Mouse (Mus musculus) frontal cortex, postnatal 14 days (tissue): ENCODE measurements around the gene Eif1b.

Experiments
- DNase-seq, 2 experiments: peaks; one replicate each; pipeline ENCODE4 v3.0.0; 2022; ENCODE audit warnings: low spot score in 2 of 2

Gene Eif1b

DNA sequence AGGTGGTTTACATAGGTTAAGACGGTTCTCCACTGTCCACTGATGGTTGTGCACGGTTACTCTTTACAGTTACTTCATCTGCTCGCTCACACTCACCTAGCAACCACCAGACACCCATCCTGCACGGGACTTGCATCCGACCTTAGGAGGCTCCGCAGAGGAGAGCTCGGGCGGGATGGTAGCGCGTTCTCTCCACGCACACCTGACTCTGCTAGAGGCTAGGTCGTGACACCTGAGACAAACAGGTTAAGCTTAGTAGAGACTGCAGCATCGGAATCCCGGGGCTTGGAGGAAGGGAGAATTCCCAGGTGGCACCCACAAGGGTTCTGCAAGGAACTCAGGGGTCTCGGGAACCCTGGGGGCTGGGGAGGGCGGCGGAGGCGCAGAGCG, at the start of gene Eif1b:
Gene Eif1b, plus strand, starts transcription at position 223 of the 390 bp plus-strand sequence.
- no peak for DNase-seq

DNA sequence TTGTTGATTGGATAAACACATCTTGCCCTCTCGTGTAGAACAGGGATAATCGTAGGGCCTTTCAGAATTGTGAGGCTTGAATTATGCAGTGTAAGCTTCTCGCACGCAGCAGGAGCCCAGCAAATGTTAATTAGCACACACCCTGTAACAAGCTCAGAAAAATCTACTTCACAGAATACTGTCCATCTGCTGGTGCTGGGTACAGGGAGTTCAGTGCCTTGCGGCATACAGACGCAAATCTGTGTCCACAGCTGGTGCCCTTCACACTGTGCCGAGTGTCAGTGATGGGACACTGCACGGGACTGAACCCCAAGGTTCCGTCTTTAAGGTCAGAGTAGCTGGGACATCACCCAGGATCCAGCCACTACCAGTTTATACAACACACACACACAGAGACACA, 47.4 kb upstream of the Eif1b start:
- DNase-seq = no peak

- no peak for DNase-seq
Observed at GRCm38 (mm10) chr9:120449696-120450329, 42.2 kb upstream of the Eif1b start.

- peak; percentile 42 to 49 for DNase-seq
Observed at GRCm38 (mm10) chr9:120455768-120456655, 36.0 kb upstream of the Eif1b start.

DNA sequence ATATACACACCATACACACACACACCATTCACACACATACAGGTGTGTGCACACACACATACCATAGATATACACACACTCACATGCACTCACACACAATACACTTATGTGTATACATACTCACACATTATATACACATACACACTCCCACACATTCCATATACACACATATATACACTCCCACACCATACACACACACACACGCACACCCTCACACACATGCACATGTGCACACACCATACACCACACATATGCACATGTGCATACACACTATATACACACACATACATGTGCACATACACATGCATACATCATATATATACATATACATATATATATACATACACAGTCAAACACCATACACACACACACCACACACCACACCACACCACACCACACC, 21.6 kb upstream of the Eif1b start:
- DNase-seq = no peak

GRCm38 (mm10) chr9:120481644-120482043, 10.4 kb upstream of the Eif1b start:
- no peak for DNase-seq

DNA sequence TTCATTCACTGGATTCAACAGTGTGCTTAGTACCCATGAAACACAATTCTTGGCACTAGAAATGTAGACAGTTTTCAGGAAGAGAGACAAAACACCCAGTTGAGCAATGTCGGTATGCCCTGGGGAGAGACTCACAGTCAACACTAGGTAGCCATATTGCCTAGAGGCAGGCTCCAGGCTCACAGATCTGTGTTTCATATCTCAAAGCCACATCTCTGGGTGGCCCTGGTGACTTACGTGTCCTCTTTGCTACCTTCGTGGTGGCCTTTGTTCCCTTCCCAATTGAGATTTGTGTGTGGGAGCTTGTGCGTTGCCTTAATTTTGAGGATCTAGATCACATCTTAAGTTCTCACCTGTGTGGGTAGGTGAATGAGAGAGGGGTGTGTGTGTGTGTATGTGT, 9.7 kb upstream of the Eif1b start:
- no peak for DNase-seq

DNA sequence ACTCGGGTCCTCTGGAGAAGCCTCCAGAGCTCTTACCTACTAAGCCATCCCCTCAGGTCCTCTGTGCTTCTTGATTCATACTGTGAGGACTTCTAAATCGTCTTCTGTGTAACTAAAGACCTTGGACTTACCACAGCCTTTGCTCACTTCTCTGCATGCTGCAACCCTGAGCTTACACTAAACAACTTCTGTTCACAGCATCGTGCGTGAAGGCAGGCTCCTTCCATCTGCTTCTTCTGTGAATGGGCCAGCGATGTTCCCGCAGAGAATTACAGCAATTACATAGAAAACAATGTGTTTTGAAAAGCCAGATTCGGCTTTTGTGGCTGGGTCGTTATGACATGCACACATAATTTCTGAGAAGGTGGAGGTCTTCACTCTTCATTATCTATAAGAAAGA, 8.9 kb upstream of the Eif1b start:
- no peak for DNase-seq

- DNase-seq = no peak
Observed at GRCm38 (mm10) chr9:120487076-120487475, 5.0 kb upstream of the Eif1b start.

DNA sequence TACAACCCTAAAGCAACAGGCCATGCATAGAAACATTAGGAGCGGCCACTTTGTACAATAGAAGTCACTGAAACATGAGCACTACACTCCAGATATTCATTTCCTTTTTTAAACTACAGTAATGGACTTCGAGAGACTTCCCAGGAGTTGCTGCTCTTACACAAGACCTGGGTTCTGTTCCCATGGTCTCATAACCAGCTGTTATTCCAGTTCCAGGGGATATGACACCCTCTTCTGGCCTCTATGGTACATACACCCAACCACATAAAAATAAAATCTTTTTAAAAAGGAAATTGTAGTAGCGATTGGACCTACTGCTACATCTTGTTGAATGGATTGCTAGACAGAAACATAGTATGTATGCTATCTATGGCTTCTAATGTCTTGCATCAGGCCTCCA, 523 bp upstream of the Eif1b start:
- no peak for DNase-seq

GRCm38 (mm10) chr9:120492400-120493351, 644 bp downstream of the Eif1b start:
- peak in 1 of 2 experiments; percentile 79 for DNase-seq

DNA sequence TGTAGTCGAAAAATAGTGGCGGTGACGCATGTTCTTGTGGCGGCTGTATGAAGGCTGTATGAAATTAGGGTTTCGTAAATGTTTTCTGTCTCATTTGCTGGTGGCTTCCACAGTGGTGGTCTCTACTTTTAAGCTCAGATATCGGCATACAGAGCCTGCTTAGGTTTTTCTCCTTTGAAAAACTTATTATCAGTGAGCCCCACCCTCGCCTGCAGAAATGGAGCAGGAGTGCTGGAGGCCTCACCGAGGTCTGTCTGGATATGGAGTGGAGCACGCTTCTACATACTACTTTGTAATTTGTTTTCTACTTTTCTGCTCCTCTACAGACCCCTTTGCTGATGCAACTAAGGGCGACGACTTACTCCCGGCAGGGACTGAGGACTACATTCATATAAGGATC, 1.7 kb downstream of the Eif1b start:
- DNase-seq = no peak

GRCm38 (mm10) chr9:120496691-120497090, 4.7 kb downstream of the Eif1b start:
- peak in 1 of 2 experiments; percentile 63 for DNase-seq

- DNase-seq = no peak
Observed at GRCm38 (mm10) chr9:120497983-120498382, 6.0 kb downstream of the Eif1b start.

DNA sequence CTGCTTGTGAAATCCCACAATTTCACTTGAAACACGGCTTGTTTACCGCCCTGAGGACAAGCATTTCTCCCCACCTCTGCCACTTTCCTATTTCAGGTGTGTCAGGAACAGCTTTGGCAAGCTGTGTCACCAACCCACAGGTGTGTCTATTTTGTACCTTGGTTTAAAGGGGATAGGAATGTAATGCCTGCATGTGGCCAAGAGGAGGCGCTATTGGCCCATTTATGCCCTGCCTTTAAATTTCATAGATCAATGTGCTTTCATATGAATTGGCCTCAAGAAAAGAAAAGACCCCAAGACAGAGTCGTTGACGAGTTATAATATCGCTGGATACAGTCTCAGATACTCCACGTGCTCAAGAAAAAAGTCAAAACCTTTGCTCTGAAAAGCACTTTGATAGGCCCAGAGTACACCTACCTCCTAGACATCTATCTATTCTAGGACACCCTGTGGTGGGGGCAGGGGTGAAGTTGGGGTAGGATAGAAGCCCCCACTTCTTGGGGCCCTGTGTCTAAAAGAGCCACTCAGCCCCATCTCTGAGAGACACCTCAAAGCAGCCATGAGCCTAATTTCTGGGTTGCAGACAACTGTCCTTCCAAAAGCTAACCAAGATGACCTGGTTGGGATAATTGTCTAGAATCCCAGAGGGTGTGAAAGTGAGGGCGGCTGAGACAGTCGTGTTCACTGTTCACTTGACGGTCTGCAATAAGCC, 9.3 kb downstream of the Eif1b start:
- DNase-seq = no peak

DNA sequence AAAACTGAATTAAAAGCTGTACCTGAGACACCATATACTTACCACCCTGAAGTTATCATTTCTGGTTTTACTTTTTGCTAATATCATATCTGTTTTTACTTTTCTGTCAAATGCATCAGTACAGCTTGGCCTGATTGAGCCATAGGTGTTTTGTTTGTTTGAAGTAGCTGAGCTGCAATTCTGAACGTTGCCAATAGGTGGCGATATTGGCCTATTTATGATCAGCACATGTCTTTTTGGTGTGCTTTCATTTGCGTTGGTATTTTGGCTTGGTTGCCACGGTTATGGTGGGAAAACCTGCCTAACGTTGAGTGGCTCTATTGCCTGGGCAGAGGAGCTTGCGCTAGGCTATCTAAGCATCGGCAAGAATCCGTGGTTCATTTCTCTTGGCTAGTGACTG, 10.0 kb downstream of the Eif1b start:
- peak in 1 of 2 experiments; percentile 74 for DNase-seq

GRCm38 (mm10) chr9:120504423-120504822, 12.4 kb downstream of the Eif1b start:
- DNase-seq = no peak

DNA sequence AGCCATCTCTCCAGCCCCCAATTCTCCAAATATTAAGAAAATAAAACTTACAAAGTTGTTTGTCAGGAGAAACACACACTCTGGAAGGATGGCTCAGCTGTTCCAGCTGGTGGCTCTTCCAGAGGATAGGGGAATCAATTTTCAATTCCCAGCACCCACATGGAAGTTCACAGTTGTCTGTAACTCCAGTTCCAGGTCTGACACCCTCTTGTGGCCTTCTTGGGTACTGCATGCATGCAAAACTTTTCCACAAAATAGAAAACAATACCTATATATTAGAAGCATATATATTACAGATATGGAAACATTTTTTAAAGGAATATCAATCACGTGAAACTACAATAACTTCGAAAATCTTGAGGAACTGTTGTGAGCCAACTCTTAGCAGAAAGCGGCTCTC, 19.7 kb downstream of the Eif1b start:
- DNase-seq = no peak

DNA sequence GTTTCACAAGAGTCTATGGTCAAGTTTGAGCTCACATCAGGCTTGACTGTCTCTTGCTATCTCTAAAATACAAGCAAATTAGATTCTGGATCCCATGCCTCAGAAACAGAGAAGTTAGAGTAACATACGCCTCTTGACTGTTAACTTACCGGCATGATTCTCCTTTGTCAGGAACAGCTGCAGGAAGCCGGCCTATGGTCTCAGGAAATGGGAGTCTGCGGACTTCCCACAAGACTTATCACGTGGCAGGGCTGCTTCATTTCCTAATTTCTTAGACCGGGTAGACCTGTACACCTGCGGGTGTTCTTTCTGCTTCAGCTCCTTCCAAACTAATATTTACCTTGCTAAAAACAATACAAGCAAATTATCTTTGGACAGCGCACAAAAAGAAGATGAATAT, 24.7 kb downstream of the Eif1b start:
- no peak for DNase-seq

DNA sequence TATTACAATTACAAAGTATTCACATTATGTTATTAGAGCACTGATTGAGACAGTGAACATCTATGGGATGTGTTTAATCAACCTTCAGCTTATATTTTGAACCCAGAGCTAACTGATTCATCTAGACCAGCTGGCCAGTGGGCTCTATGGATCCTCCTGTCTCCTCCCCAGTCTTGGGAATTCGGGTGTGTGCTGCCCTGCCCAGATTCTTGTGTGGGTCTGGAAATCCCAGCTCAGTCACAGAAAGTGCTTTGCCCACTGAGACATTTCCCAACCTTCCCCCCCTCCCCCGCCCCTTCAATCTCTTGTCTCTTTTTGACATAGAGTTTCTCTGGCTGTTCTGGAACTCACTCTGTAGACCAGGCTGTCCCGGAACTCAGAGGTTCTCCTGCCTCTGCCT, 26.9 kb downstream of the Eif1b start:
- DNase-seq = no peak

DNA sequence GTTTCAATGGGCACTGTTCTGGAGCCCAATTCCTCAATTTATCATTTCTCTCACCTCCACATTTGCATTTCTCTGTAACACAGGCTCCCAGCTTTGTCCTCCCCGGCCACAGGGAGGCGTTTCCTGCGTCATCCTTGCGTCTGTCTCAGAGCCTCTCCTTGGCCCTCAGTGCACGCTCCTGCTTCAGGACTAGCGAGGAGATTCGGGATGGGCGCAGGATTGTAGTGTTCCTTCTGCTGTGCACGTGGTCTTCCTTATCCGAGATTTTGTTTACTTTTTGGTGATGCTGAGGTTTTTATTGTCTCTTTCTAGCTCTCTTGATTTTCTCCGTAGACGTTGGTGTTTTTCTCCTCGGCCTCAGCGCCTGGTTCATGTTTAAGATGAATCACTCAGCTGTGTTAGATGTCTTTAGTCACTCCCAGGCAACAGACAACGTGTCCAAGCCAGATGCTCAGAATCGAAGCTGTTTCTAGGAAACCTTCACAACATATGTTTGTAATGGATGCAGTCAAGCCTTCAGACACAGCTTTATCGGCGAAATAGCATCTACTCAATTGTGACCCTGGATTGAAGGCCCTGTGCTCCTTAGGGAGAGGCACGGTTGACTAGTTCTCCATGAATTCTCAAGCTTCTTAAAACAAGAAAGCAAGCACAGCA, 27.6 kb downstream of the Eif1b start:
- DNase-seq = no peak
